Mouse (Mus musculus): ENCODE measurements around the gene Srsf12. TPM values are rescaled to one million over a fixed set of nuclear protein-coding genes. Genes with fewer than 3 reads are reported as not detected.
A peak's percentile ranks its signal among the peaks of the same experiment; 100 is the strongest.

The Srsf12 gene
- total RNA-seq, 2 experiments from 2014 or later = not detected

DNA sequence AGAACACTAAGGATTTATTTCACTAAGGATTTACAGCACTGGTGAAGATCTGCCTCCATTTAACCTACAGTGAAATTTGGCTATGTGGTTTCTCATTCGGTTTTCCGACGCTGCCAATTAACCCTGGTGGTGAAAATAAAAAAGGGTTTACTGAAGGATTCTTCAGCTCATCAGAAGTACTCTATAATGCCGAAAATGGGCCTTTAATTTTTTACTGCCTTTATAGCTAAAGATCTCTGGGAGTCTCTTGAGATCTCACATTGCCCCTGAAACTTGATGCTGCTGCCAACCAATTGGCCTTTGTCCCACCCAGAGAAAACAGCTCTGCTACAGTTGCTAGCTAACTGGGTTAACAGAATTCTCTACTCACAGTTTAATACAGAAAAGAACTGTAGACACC is 40.1 kb downstream of the Srsf12 start:
- ATAC-seq (ENCODE audit: poor library complexity, severe bottlenecking) = no peak

GRCm38 (mm10) chr4:33249716-33250230 is 41.0 kb downstream of the Srsf12 start:
- no peak for ATAC-seq (ENCODE audit: poor library complexity, severe bottlenecking)

GRCm38 (mm10) chr4:33250867-33251266 is 42.1 kb downstream of the Srsf12 start:
- ATAC-seq (ENCODE audit: poor library complexity, severe bottlenecking) = no peak

- no peak for ATAC-seq (ENCODE audit: poor library complexity, severe bottlenecking)
These were observed 45.9 kb downstream of the Srsf12 start for GRCm38 (mm10) chr4:33254706-33255105.

GRCm38 (mm10) chr4:33257263-33257964 is 48.6 kb downstream of the Srsf12 start:
- no peak for ATAC-seq (ENCODE audit: poor library complexity, severe bottlenecking)

DNA sequence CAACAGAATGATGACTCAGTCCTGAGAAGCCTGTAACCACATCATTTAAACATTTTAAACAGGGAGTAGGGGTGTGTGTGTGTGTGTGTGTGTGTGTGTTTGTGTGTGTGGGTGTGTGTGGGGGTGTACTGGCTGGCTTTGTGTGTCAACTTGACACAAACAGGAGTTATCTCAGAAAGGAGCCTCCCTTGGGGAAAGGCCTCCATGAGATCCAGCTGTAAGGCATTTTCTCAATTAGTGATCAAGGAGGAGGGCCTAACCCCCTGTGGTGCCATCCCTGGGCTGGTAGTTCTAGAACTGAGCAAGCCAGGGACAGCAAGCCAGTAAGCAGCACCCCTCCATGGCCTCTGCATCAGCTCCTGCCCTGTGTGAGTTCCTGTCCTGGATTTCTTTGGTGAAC is 51.5 kb downstream of the Srsf12 start:
- ATAC-seq (ENCODE audit: poor library complexity, severe bottlenecking) = no peak

- peak; percentile 74 for ATAC-seq (ENCODE audit: poor library complexity, severe bottlenecking)
These were observed 52.5 kb downstream of the Srsf12 start for GRCm38 (mm10) chr4:33261311-33261753.

GRCm38 (mm10) chr4:33262897-33263296 is 54.1 kb downstream of the Srsf12 start:
- no peak for ATAC-seq (ENCODE audit: poor library complexity, severe bottlenecking)

GRCm38 (mm10) chr4:33264979-33265726 is 56.4 kb downstream of the Srsf12 start:
- peak; percentile 44 for ATAC-seq (ENCODE audit: poor library complexity, severe bottlenecking)

DNA sequence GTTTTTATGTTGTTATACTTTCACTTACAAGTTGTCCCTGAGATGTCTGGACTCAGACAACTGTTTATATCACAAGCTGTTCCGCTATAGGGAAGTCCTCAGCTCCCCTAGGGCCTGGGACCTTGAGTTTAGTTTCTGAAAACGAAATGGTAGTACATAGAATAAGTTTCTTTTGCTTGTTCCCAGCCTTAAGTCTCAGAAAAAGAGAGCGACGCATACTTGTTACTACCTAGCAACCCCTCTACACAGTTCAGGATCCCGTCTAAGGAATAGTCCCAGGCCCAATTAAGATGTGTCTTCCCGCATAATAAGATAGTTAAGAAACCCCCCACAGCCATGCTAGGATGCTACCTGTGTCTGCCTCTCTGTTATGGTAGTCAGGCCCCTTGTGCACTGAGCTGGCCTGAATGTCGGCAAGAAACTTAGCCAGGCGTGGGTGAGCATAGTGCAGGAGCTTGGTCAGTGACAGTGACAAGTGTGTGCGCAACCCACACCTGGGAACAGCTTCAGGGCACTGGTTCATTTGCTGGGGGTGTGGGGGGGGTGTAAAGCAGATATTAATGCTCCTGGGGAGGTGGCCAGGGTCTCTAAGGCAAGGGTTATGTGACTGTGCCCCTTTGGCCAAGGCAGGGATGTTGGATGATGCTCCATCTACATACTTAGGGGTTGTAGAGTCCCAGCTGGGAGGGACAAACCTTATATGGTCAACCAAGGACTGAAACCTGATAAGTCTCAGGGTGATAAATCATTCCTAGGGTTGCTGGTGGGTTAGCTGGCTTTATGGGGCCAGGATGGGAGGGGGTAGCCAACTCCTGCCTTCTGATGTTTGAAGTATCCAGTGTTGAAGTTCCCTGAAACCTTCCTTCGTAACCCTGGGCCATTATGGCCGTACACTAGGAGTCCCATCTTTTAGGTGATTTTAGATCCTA is 61.9 kb downstream of the Srsf12 start:
- ATAC-seq (ENCODE audit: poor library complexity, severe bottlenecking) = no peak

GRCm38 (mm10) chr4:33273437-33273836 is 64.6 kb downstream of the Srsf12 start:
- ATAC-seq (ENCODE audit: poor library complexity, severe bottlenecking) = no peak

GRCm38 (mm10) chr4:33281891-33282685 is 73.3 kb downstream of the Srsf12 start:
- ATAC-seq (ENCODE audit: poor library complexity, severe bottlenecking) = no peak

Other genes with a start within 250 kb of the Srsf12 start
- 0.33 and 3.5 TPM in 2 replicates for gene Rragd, start 226.0 kb upstream of the Srsf12 start, total RNA-seq (2015)
- 0.24 and 0.44 TPM in 2 replicates for gene Rragd, start 226.0 kb upstream of the Srsf12 start, total RNA-seq (2017)
- gene Ube2j1, start 177.6 kb upstream of the Srsf12 start, total RNA-seq (2015) = 57.6 and 61.3 TPM in 2 replicates
- 59.9 and 65.6 TPM in 2 replicates for gene Ube2j1, start 177.6 kb upstream of the Srsf12 start, total RNA-seq (2017)
- not detected in 2 replicates for gene Gabrr2, start 146.0 kb upstream of the Srsf12 start, total RNA-seq (2015)
- gene Gabrr2, start 146.0 kb upstream of the Srsf12 start, total RNA-seq (2017) = 0.18 TPM in 1 of 2 replicates, not detected in the other
- gene Gabrr1, start 76.5 kb upstream of the Srsf12 start, total RNA-seq (2015) = not detected in 2 replicates
- not detected in 2 replicates for gene Gabrr1, start 76.5 kb upstream of the Srsf12 start, total RNA-seq (2017)
- not detected in 2 replicates for gene Pm20d2, start 19.3 kb upstream of the Srsf12 start, total RNA-seq (2015)
- not detected in 2 replicates for gene Pm20d2, start 19.3 kb upstream of the Srsf12 start, total RNA-seq (2017)
- gene Pnrc1, start 81.2 kb downstream of the Srsf12 start, total RNA-seq (2015) = 152 and 164 TPM in 2 replicates
- 116 and 130 TPM in 2 replicates for gene Pnrc1, start 81.2 kb downstream of the Srsf12 start, total RNA-seq (2017)
- gene Rngtt, start 101.3 kb downstream of the Srsf12 start, total RNA-seq (2015) = 20.2 and 26.4 TPM in 2 replicates
- gene Rngtt, start 101.3 kb downstream of the Srsf12 start, total RNA-seq (2017) = 29.9 and 37.1 TPM in 2 replicates